Mouse (Mus musculus) CD8-positive naive resting alpha-beta T cell, adult 2 months (primary cell): ENCODE results near the gene Kit.

ENCODE experiments used
- DNase-seq, 2 experiments: peaks; one replicate each; pipeline ENCODE4 v3.0.0; 2022; ENCODE audit warnings: low read depth in 2 of 2, low spot score in 2 of 2

Kit gene

DNA sequence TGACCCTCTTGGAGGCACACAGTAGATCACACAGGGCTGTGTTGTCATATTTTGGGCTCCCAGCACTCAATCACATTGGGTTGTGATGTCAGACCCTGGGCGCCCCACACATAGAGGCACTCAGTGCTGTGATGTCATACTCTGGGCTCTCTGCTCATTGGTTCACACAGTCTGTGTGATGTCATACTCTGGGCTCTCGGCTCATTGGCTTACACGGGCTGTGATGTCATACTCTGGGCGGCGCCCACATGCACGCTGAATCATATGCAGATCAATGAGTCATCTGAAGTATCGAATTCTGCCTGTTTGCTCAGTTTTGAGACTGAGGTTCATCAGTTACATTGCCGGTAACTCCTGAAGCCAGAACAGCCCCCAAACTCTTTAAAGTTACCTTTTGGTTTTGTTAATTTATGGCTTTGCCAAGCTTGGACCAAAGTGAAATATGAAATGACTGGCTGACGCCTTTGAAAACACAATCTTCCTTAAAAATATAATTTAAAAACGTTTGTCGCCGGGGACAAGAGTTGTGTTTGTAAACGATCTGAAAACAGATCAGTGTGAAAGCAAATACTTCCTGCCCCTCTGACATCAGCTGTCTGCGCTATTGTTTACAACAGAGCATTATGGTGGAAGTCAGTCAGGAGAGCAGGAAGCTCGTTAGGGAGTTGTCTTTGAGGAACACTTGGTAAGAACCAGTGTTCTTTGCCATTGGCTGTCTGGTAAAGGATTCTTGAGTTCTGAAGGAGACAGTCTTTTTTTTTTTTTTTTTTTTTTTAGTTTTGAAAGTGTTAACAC is 15.0 kb downstream of the Kit start:
- DNase-seq = no peak

DNA sequence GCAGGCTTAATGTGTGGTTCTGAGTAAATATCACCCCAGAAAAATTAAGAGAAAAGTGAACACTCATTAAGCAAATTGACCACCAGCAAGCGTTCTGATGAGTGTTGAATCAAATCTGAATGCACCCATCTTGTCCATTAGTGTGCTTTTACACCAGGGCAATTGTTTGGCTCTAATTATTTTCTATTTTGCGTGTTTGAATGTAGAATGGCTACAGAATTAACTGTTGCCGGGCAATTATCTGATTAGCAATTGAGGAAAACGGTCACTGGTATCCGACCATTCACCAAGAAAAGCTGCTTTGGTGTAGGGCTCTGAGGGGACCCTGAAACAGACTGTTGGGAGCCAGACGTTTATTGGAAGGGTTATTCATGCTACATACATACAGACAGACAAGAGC is 16.2 kb downstream of the Kit start:
- no peak for DNase-seq

- no peak for DNase-seq
These were observed 16.9 kb downstream of the Kit start for GRCm38 (mm10) chr5:75591567-75591966.

GRCm38 (mm10) chr5:75595319-75595718 is 20.6 kb downstream of the Kit start:
- DNase-seq = no peak

DNA sequence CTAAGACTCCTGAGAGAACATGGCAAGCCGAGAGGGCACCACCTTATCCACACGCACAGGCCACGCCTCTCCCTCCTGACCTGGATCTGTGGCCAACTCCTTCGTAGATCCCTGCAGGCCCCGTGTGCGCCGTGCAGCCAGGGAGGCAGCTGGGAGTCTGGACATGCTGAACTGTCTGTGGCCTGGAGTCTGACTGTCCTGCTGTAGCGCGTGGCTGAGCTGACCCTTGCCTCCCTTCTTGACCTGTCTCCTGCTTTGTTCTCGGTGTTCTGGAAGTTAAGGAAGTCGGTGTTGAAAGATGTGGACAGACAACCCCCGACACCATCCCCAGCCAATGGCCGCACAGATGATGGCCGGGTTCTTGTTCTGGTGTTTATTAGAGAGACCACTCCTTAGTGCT is 21.5 kb downstream of the Kit start:
- DNase-seq = no peak

GRCm38 (mm10) chr5:75597316-75597715 is 22.6 kb downstream of the Kit start:
- DNase-seq = no peak

GRCm38 (mm10) chr5:75598491-75598890 is 23.8 kb downstream of the Kit start:
- DNase-seq = no peak

GRCm38 (mm10) chr5:75599991-75600390 is 25.3 kb downstream of the Kit start:
- DNase-seq = no peak

DNA sequence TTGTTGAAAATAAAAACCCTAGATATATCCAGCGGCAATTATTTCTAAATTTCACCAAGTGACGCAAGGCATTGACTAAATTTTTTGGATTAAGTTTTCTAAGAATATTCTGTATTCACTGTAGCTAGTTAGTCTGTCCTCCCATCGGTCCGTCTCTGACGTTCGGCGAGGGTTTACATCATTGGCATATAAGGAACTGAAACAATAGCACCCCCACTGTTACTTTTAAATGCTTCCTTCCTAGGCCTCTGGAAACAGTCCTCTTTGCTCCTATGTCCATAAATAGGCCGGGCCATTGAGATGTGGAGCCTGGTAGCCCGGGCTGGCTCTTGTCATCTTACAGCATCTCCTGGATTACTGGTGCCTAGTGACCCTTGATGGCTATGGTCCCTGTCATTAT is 29.5 kb downstream of the Kit start:
- DNase-seq = no peak

GRCm38 (mm10) chr5:75606898-75607297 is 32.2 kb downstream of the Kit start:
- no peak for DNase-seq

GRCm38 (mm10) chr5:75607971-75608370 is 33.3 kb downstream of the Kit start:
- DNase-seq = no peak

DNA sequence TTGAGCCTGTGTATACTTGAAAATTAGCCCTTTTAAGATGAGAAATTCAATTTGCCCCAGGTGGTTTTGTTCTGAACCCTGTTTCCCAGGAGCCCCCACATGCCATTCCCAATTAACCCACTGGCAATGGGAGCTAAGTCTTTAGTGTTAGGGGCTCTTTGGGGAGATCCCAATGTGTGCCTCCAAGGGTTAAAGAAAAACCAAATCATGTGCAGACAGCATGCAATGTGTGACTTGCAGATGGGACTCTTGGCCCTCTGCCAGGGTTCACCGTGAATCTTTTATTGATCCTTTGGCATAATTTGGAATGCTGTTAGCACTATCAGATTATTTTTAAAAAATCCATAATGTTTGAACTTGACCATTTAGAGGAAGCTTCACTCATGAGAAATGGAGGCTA is 37.7 kb downstream of the Kit start:
- no peak for DNase-seq

DNA sequence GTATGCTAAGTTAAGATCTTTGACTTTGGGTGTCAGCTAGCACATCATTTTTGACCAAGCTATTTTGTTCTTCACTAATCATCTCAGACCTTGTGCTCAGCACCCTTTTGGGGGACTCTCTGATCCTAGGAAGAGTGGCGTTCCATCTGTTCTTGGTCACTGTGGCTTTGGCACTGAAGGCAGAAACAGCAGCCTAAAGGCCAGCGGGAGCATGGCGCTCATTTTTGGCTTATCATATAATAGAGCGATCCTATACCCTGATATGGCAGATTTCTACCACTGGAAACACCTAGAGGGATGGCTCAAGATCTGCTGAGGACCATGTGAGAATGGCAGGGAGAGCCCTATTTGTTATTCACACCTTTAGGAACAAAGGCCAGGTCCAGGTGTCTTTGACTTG is 38.2 kb downstream of the Kit start:
- no peak for DNase-seq

- DNase-seq = no peak
These were observed 40.4 kb downstream of the Kit start for GRCm38 (mm10) chr5:75615000-75615571.

GRCm38 (mm10) chr5:75615624-75616023 is 40.9 kb downstream of the Kit start:
- DNase-seq = no peak

GRCm38 (mm10) chr5:75622401-75622800 is 47.7 kb downstream of the Kit start:
- DNase-seq = no peak

DNA sequence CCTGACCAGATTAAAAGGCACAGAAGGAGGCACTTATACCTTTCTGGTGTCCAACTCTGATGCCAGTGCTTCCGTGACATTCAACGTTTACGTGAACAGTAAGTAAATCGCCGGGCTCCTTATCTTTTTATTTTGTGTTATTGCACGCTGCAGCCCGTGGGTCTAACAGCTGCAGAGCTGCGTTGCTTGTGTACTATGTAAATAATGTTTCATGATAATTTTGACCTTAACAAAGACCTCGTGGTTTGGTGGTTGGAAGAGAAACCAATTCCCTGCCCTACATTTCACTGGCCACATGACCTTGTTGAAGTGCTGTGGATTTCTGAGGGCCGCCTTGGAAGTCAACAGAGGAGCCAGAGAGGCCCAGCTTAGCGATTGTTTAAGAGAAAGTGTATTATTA is 48.3 kb downstream of the Kit start:
- no peak for DNase-seq

DNA sequence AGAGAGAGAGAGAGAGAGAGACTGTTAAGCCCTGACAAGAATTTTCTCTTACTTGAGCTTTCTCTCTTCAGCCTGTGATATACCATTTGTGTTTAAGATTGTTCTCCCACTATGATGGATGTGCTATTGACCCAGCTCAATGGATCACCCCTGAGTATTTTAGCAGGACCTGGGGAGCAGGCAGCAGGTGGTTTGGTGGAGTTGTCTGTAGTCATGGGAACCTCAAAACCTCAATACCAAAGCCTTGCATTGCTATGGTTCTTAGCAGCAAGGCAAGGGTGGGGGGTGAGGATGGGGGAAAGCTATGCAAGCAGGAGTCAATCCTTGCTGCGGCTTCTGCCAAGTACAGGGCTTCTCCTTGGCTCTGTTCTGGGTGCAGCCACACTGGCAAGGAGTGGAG is 48.8 kb downstream of the Kit start:
- DNase-seq = no peak

- DNase-seq = no peak
These were observed 49.4 kb downstream of the Kit start for GRCm38 (mm10) chr5:75623993-75624706.

DNA sequence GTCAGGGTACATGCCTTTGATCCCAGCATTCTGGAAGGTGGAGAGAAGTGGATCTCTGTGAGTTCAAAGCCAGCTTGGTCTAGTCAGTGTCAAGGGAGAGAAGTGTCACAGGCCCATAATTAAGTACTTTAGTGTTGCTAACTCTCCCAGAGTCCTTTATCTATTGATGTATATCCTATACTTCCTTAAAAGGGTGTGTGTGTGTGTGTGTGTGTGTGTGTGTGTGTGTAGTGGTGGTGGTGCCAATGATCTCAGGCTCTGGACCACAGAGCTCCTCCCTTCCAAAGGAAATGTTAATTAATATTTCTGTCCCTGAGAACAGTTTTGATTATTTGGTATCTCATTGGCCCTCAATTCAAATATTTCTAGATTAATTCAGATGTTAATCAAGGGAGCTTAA is 50.3 kb downstream of the Kit start:
- DNase-seq = no peak

DNA sequence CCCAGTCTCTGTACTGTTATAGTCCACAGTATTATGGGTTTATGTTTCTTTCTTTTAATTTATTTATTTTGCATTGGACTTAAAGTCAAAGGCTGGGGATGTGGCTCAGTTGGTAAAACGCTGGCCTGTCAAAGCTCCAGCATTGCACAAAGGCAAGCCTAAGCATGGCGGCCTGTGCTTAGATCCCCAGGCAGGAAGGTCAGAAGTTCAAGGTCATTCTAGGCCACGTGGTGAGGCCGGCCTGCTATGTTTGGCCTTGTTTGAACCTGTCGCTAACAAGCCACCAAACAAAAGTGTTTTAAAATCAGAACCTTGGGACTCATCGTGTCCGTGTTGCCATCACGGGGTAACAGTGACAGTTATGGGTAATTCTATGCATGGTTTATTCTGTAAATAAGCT is 51.6 kb downstream of the Kit start:
- DNase-seq = no peak

DNA sequence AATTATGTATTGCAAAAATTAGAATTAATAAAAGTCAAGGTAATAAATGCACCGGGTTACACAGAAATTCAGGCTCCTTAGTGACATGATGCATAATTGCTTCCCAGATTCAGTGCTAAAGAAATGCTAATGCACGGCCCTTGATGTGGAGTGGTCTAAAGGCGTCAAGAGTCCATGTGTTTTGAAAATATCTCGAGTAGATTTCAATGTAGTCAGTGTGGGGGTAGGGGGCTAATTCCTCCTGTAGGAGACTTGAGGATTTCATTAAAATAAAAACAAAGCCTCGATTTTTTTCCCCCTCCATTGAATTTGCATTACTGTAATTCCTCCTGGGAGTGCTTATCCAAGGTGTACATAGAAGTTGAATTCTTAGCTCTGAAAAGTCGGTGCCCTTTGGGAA is 52.0 kb downstream of the Kit start:
- no peak for DNase-seq
